10 mouse cellular contexts compared by ENCODE assay signal in the genomic region with DNA sequence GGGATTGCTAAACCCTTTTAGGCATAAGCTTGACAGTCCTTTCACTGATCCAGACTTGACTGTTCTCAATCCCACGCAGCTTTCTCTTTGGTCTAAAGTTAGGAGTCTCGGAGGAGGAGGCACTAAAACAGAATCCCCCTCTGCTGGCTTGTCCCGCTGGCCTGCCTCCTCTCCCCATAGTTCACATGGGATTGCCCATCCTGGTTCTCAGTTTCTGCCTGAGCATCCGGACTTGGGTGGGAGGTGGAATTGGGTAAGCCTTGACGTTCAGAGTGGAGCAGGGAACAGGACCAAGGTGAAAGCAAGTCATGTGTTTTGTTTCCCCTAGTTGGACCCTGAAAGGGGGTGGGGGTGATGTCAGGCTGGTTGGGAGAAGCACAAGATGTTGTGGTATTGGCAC.
"Had no signal": no experiment of that assay in that cellular context is flagged by ENCODE, and none has a peak within 500 bp of the region (broad histone marks: within the 10 kb centered on the region; RNA-seq: fewer than 3 reads in every experiment).

No protein-coding gene starts in this region.

- ATAC-seq: liver, embryonic 12.5 days; midbrain, embryonic 15.5 days had no signal

- DNase-seq: kidney, adult 11 months; kidney, postnatal 36 days; lung, embryonic 14.5 days; lung, postnatal 10 days; lung, postnatal 4 days; spleen, adult 18-20 months; thymus, adult 2 months; thymus, postnatal 25 days had no signal
